Mouse (Mus musculus): ENCODE data around the gene Olfr17. TPM values are rescaled to one million over a fixed set of nuclear protein-coding genes. Genes with fewer than 3 reads are reported as not detected.
"Not testable (repeated sequence)": the region's sequence is repeated elsewhere in the genome, so short reads cannot be mapped to it uniquely, and the experiment has no call there.

The Olfr17 gene
- total RNA-seq (2015; ENCODE audit: low replicate concordance) (not detected in 2 replicates), total RNA-seq (2017; ENCODE audit: low replicate concordance) (0.56 TPM in 1 of 2 replicates, not detected in the other)

GRCm38 (mm10) chr7:107092920-107093319 is at the start of gene Olfr17:
Olfr17 (plus strand) TSS chr7:107093220.
- no peak for ATAC-seq (replicated peaks; ENCODE audit: low FRiP score, poor library complexity, severe bottlenecking)

GRCm38 (mm10) chr7:107044407-107044806 is 48.6 kb upstream of the Olfr17 start:
- no peak for ATAC-seq (replicated peaks; ENCODE audit: low FRiP score, poor library complexity, severe bottlenecking)

- ATAC-seq (replicated peaks; ENCODE audit: low FRiP score, poor library complexity, severe bottlenecking) = no peak
Observed at GRCm38 (mm10) chr7:107045833-107046232, 47.2 kb upstream of the Olfr17 start.

GRCm38 (mm10) chr7:107047578-107047977 is 45.4 kb upstream of the Olfr17 start:
- ATAC-seq (replicated peaks; ENCODE audit: low FRiP score, poor library complexity, severe bottlenecking) = no peak

- no peak for ATAC-seq (replicated peaks; ENCODE audit: low FRiP score, poor library complexity, severe bottlenecking)
Observed at GRCm38 (mm10) chr7:107070681-107071080, 22.3 kb upstream of the Olfr17 start, which contains the start of gene Olfr714. Olfr714 (plus strand) TSS chr7:107070981.

GRCm38 (mm10) chr7:107110269-107110668 is 17.2 kb downstream of the Olfr17 start, which contains the start of gene Olfr715b:
Olfr715b (minus strand) TSS chr7:107110369.
- ATAC-seq (replicated peaks; ENCODE audit: low FRiP score, poor library complexity, severe bottlenecking) = not testable (repeated sequence)

- not testable (repeated sequence) for ATAC-seq (replicated peaks; ENCODE audit: low FRiP score, poor library complexity, severe bottlenecking)
Observed at GRCm38 (mm10) chr7:107130983-107131382, 38.0 kb downstream of the Olfr17 start, which contains the start of gene Olfr715. Olfr715 (minus strand) TSS chr7:107131083.

GRCm38 (mm10) chr7:107138027-107138426 is 45.0 kb downstream of the Olfr17 start, which contains the start of gene Olfr716:
Olfr716 (plus strand) TSS chr7:107138327.
- not testable (repeated sequence) for ATAC-seq (replicated peaks; ENCODE audit: low FRiP score, poor library complexity, severe bottlenecking)

Other genes with a start within 250 kb of the Olfr17 start
- not detected in 2 replicates for gene Olfr703, start 249.9 kb upstream of the Olfr17 start, total RNA-seq (2015; ENCODE audit: low replicate concordance)
- gene Olfr703, start 249.9 kb upstream of the Olfr17 start, total RNA-seq (2017; ENCODE audit: low replicate concordance) = not detected in 2 replicates
- not detected in 2 replicates for gene Olfr704, start 230.0 kb upstream of the Olfr17 start, total RNA-seq (2015; ENCODE audit: low replicate concordance)
- not detected in 2 replicates for gene Olfr704, start 230.0 kb upstream of the Olfr17 start, total RNA-seq (2017; ENCODE audit: low replicate concordance)
- gene Olfr705, start 216.3 kb upstream of the Olfr17 start, total RNA-seq (2015; ENCODE audit: low replicate concordance) = not detected in 2 replicates
- not detected in 2 replicates for gene Olfr705, start 216.3 kb upstream of the Olfr17 start, total RNA-seq (2017; ENCODE audit: low replicate concordance)
- not detected in 2 replicates for gene Olfr706, start 205.1 kb upstream of the Olfr17 start, total RNA-seq (2015; ENCODE audit: low replicate concordance)
- 0.14 TPM in 1 of 2 replicates, not detected in the other for gene Olfr706, start 205.1 kb upstream of the Olfr17 start, total RNA-seq (2017; ENCODE audit: low replicate concordance)
- gene Olfr707, start 192.0 kb upstream of the Olfr17 start, total RNA-seq (2015; ENCODE audit: low replicate concordance) = not detected in 2 replicates
- gene Olfr707, start 192.0 kb upstream of the Olfr17 start, total RNA-seq (2017; ENCODE audit: low replicate concordance) = not detected in 2 replicates
- not detected in 2 replicates for gene Olfr1532-ps1, start 185.2 kb upstream of the Olfr17 start, total RNA-seq (2015; ENCODE audit: low replicate concordance)
- not detected in 2 replicates for gene Olfr1532-ps1, start 185.2 kb upstream of the Olfr17 start, total RNA-seq (2017; ENCODE audit: low replicate concordance)
- gene Olfr709-ps1, start 161.0 kb upstream of the Olfr17 start, total RNA-seq (2015; ENCODE audit: low replicate concordance) = not detected in 2 replicates
- gene Olfr709-ps1, start 161.0 kb upstream of the Olfr17 start, total RNA-seq (2017; ENCODE audit: low replicate concordance) = not detected in 2 replicates
- not detected in 2 replicates for gene Olfr710, start 144.9 kb upstream of the Olfr17 start, total RNA-seq (2015; ENCODE audit: low replicate concordance)
- not detected in 2 replicates for gene Olfr710, start 144.9 kb upstream of the Olfr17 start, total RNA-seq (2017; ENCODE audit: low replicate concordance)
- not detected in 2 replicates for gene Olfr6, start 129.3 kb upstream of the Olfr17 start, total RNA-seq (2015; ENCODE audit: low replicate concordance)
- gene Olfr6, start 129.3 kb upstream of the Olfr17 start, total RNA-seq (2017; ENCODE audit: low replicate concordance) = not detected in 2 replicates
- gene Olfr711, start 117.8 kb upstream of the Olfr17 start, total RNA-seq (2015; ENCODE audit: low replicate concordance) = not detected in 2 replicates
- not detected in 2 replicates for gene Olfr711, start 117.8 kb upstream of the Olfr17 start, total RNA-seq (2017; ENCODE audit: low replicate concordance)
- not detected in 2 replicates for gene Olfr2, start 87.1 kb upstream of the Olfr17 start, total RNA-seq (2015; ENCODE audit: low replicate concordance)
- gene Olfr2, start 87.1 kb upstream of the Olfr17 start, total RNA-seq (2017; ENCODE audit: low replicate concordance) = not detected in 2 replicates
- gene Olfr713, start 62.0 kb upstream of the Olfr17 start, total RNA-seq (2015; ENCODE audit: low replicate concordance) = not detected in 2 replicates
- not detected in 2 replicates for gene Olfr713, start 62.0 kb upstream of the Olfr17 start, total RNA-seq (2017; ENCODE audit: low replicate concordance)
- not detected in 2 replicates for gene Olfr714, start 22.2 kb upstream of the Olfr17 start, total RNA-seq (2015; ENCODE audit: low replicate concordance)
- not detected in 2 replicates for gene Olfr714, start 22.2 kb upstream of the Olfr17 start, total RNA-seq (2017; ENCODE audit: low replicate concordance)
- gene Olfr715b, start 17.1 kb downstream of the Olfr17 start, total RNA-seq (2015; ENCODE audit: low replicate concordance) = not detected in 2 replicates
- not detected in 2 replicates for gene Olfr715b, start 17.1 kb downstream of the Olfr17 start, total RNA-seq (2017; ENCODE audit: low replicate concordance)
- not detected in 2 replicates for gene Olfr715, start 37.9 kb downstream of the Olfr17 start, total RNA-seq (2015; ENCODE audit: low replicate concordance)
- gene Olfr715, start 37.9 kb downstream of the Olfr17 start, total RNA-seq (2017; ENCODE audit: low replicate concordance) = not detected in 2 replicates
- not detected in 2 replicates for gene Olfr716, start 45.1 kb downstream of the Olfr17 start, total RNA-seq (2015; ENCODE audit: low replicate concordance)
- not detected in 2 replicates for gene Olfr716, start 45.1 kb downstream of the Olfr17 start, total RNA-seq (2017; ENCODE audit: low replicate concordance)
- gene Nlrp14, start 73.8 kb downstream of the Olfr17 start, total RNA-seq (2015; ENCODE audit: low replicate concordance) = not detected in 2 replicates
- not detected in 2 replicates for gene Nlrp14, start 73.8 kb downstream of the Olfr17 start, total RNA-seq (2017; ENCODE audit: low replicate concordance)
- not detected in 2 replicates for gene Rbmxl2, start 116.2 kb downstream of the Olfr17 start, total RNA-seq (2015; ENCODE audit: low replicate concordance)
- gene Rbmxl2, start 116.2 kb downstream of the Olfr17 start, total RNA-seq (2017; ENCODE audit: low replicate concordance) = not detected in 2 replicates